Mouse (Mus musculus) forebrain, postnatal 0 days (tissue): ENCODE measurements at regions not wholly inside any gene's neighbourhood (a gene's known extent, or its start where the extent isn't known, plus 50 kb on each side); places are given as distances from the start of the nearest gene placed in this dataset.

Source experiments
- ATAC-seq: fragments of 200-750 bp; cut with Nextera tagmentation; 2 replicates; pipeline ENCODE4 v1.8.0; 2017; ENCODE audit warnings: mild to moderate bottlenecking, moderate library complexity
- DNase-seq: peaks from one replicate; pipeline ENCODE4 v3.0.0-alpha.2; 2015
- H3K27ac ChIP-seq: fragments of 300-500 bp; sonication (generic); 2 replicates; pipeline ENCODE4 v1.5.1; 2014; ENCODE audit warnings: low read depth, mild to moderate bottlenecking, antibody characterized with exemption, low read length, moderate library complexity, mixed read lengths
- H3K27me3 ChIP-seq: fragments of 300-500 bp; sonication (generic); 2 replicates; pipeline ENCODE4 v1.6.1; 2014; ENCODE audit warnings: mild to moderate bottlenecking, low read length, mixed read lengths; ENCODE audit not compliant: insufficient read depth
- H3K36me3 ChIP-seq: fragments of 300-500 bp; sonication (generic); 2 replicates; pipeline ENCODE4 v1.6.1; 2014; ENCODE audit warnings: mild to moderate bottlenecking, moderate library complexity; ENCODE audit not compliant: insufficient read depth
- H3K4me1 ChIP-seq: fragments of 300-500 bp; sonication (generic); 2 replicates; pipeline ENCODE4 v1.6.1; 2014; ENCODE audit warnings: antibody characterized with exemption; ENCODE audit not compliant: insufficient read depth
- H3K4me2 ChIP-seq: fragments of 300-500 bp; sonication (generic); 2 replicates; pipeline ENCODE4 v1.6.1; 2014; ENCODE audit warnings: low read depth, mild to moderate bottlenecking, moderate library complexity
- H3K4me3 ChIP-seq: fragments of 300-500 bp; sonication (generic); 2 replicates; pipeline ENCODE4 v1.5.1; 2014; ENCODE audit warnings: low read depth, low read length, mixed read lengths
- H3K9ac ChIP-seq: fragments of 300-500 bp; sonication (generic); 2 replicates; pipeline ENCODE4 v1.6.1; 2014; ENCODE audit warnings: mild to moderate bottlenecking
- H3K9me3 ChIP-seq: fragments of 300-500 bp; sonication (generic); 2 replicates; pipeline ENCODE4 v1.6.1; 2016; ENCODE audit warnings: low read length
- CTCF ChIP-seq: sonication (generic); IDR thresholded peaks from 2 replicates; pipeline ENCODE4 v1.5.1; 2016; ENCODE audit warnings: antibody characterized with exemption, control low read depth, low read depth
- WGBS: fragments of 180-500 bp; shearing (Covaris S2); extraction: QIAGEN DNeasy Blood & Tissue Kit; methylation state at CpG from one replicate; pipeline ENCODE4 v1.1.7; 2014; 5-methylcytosine and 5-hydroxymethylcytosine counted together

DNA sequence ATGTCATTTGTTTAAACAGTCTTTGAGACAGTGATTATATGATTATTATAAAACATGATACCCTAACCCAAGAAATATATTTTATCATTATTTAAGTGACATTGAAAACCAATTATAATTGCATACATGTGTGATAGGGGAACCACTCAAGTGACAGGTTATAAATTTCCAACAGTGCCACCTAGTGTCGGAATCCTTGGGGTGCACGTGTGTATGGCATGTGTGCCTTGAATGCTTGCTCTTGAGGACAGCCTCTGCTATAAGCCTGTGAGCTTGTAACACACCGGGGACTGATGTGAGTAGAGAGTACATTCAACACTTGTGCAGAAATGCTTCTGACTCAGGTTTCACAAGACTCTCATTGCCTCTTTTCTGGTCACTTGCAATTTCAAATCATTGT lies 93.9 kb upstream of the Fam83b start:
- WGBS = 22% methylated on average over 3 of the region's 3 CpGs
- Histone ChIP-seq H3K9me3 (no peaks in the 10 kb centered on the region), H3K9ac (no peak overlapping the region), H3K27ac (no peak overlapping the region), H3K36me3 (no peaks in the 10 kb centered on the region), H3K4me1 (no peaks in the 10 kb centered on the region), H3K27me3 (no peaks in the 10 kb centered on the region), H3K4me2 (no peak overlapping the region), H3K4me3 (no peak overlapping the region)
- DNase-seq (peak; percentile 47), ATAC-seq (peak; percentile 65)
- peak; percentile 58 for TF ChIP-seq CTCF

DNA sequence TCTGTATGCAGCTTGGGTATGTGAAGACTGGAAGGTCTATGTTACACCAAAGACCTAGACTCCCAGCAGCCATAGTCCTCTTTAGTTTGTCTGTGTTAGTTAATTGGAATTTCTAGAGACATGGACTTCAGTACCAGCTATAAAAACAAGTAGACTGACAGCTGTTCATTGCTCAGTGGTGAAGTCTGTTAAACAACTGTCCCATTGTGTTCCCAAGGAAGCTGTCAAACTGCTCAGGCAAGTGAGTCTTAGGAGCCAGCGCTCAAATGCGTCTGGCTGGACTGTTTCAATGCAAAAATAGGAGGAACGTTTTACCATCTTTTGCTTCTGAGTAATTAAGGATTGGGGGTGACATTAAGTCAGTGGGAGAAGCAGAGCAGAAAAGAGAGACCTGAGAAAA lies 92.9 kb upstream of the Fam83b start:
- no peak for ATAC-seq

GRCm38 (mm10) chr9:76653311-76653710 lies 86.4 kb upstream of the Fam83b start:
- Histone ChIP-seq H3K27ac (no peak overlapping the region), H3K9me3 (no peaks in the 10 kb centered on the region), H3K4me2 (no peak overlapping the region), H3K36me3 (no peaks in the 10 kb centered on the region), H3K27me3 (no peaks in the 10 kb centered on the region), H3K9ac (no peak overlapping the region), H3K4me3 (no peak overlapping the region), H3K4me1 (no peaks in the 10 kb centered on the region)
- no peak for TF ChIP-seq CTCF
- ATAC-seq = no peak
- 92% methylated on average over 2 of the region's 2 CpGs for WGBS
- DNase-seq = no peak

More for the DNA sequence above, 92.9 kb upstream of the Fam83b start:
- TF ChIP-seq CTCF = no peak
- no peak overlapping the region for H3K9ac ChIP-seq
- no peak overlapping the region for H3K4me2 ChIP-seq
- no peaks in the 10 kb centered on the region for H3K9me3 ChIP-seq
- H3K27me3 ChIP-seq = no peaks in the 10 kb centered on the region
- no peak overlapping the region for H3K4me3 ChIP-seq
- WGBS = 18% methylated on average over 3 of the region's 3 CpGs
- no peaks in the 10 kb centered on the region for H3K36me3 ChIP-seq
- no peaks in the 10 kb centered on the region for H3K4me1 ChIP-seq
- DNase-seq = no peak
- H3K27ac ChIP-seq = no peak overlapping the region

DNA sequence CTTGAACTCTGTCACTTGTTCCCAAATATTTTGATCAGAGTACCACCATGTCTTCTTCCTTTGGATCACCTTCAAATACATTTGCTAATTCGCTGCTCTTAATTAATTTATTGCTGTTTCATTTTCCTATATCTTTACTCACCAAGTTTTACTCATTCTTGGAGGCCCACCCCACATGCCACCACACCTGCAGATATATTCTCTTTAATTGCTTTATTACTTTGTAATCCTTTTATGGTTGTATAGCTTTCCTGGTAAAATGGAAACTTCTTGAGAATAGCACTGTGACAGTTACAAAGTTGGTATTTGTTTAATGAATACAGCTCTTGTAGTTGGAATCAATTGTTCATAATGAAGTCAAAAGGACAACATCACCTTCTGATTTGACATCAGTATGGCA lies 82.6 kb upstream of the Fam83b start:
- no peak overlapping the region for H3K27ac ChIP-seq
- no peaks in the 10 kb centered on the region for H3K36me3 ChIP-seq
- H3K4me1 ChIP-seq = no peaks in the 10 kb centered on the region
- TF ChIP-seq CTCF = no peak
- no peak overlapping the region for H3K4me2 ChIP-seq
- H3K27me3 ChIP-seq = no peaks in the 10 kb centered on the region
- ATAC-seq (no peak), DNase-seq (no peak)
- H3K4me3 ChIP-seq = no peak overlapping the region
- H3K9me3 ChIP-seq = no peaks in the 10 kb centered on the region
- H3K9ac ChIP-seq = no peak overlapping the region
- 88% methylated on average over 1 of the region's 1 CpGs for WGBS

DNA sequence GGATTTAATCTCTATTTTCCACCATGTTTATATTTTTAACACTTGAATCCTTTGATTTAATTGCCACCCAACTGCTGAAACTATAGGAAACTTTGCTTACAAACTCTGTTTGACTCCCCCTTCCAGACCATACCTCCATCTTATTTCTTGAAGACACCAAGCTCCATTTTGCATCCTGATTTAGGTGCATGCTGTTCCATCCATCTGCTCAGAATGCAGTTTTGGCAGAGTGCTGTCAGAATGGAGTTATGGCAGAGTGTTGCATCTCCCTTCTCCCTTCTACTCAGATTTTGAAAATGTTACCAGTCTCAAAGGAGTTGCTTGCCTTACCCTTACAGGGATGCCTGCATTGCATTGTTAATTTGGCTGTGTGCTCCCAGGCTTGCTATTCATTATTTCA lies 79.5 kb upstream of the Fam83b start:
- ATAC-seq (peak; percentile 80), DNase-seq (peak; percentile 71)
- H3K9ac ChIP-seq = no peak overlapping the region
- no peak overlapping the region for H3K4me2 ChIP-seq
- H3K36me3 ChIP-seq = no peaks in the 10 kb centered on the region
- no peaks in the 10 kb centered on the region for H3K27me3 ChIP-seq
- no peaks in the 10 kb centered on the region for H3K4me1 ChIP-seq
- no peak overlapping the region for H3K4me3 ChIP-seq
- no peak overlapping the region for H3K27ac ChIP-seq
- no peak for TF ChIP-seq CTCF
- no peaks in the 10 kb centered on the region for H3K9me3 ChIP-seq
